Mouse (Mus musculus): Measurements from ENCODE around the gene Zfp446.

GRCm38 (mm10) chr7:12979776-12980175 is 2.1 kb downstream of the Zfp446 start:
- no peak for TF ChIP-seq CTCF (IDR thresholded peaks at IDR 0.05; ENCODE audit: low read depth)
- no peak for TF ChIP-seq EP300 (optimal IDR thresholded peaks at IDR 0.05)
